Mouse (Mus musculus): ENCODE measurements around the gene Ackr1.

DNA sequence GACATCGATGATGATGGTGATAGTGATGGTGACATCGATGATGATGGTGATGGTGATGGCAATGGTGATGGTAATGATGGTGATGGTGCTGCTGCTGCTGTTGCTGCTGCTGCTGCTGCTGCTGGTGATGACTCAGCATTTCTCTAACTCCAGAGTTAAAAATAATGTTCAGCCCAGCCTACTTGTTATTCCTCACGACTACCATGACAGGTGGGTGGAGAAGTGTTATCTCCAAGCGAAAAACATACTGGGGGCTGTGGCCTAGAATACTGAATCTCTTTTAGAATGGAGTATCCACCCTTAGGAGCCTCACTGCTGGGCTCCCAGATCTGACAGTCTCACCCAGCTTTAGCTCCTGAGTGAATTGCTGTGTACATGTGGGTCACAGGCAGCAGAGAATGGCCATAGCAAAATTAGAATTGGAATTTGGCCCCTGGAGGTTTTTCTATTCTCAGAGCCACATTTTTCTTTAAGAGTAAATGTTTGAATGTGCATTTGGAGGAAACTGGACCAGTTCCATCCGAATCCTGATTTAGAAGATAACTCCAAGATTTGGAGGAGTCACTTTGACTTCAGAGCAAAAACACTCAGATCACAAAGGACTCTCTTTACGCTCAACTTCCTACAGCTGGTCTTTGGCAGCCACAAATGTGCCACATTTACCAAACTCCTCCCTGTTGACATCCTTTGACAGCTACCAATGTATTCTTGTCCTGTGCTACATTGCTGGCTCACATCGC is 21.7 kb upstream of the Ackr1 start:
- no peak for TF ChIP-seq GATA1 (IDR thresholded peaks at IDR 0.05; ENCODE audit: low read length)
- no peak for TF ChIP-seq TAL1 (IDR thresholded peaks at IDR 0.05; ENCODE audit: low read length)
